16 mouse cellular contexts compared by ENCODE assay signal in genomic region chr6:117283616-117284015, GRCm38 (mm10).
"Had no signal": no experiment of that assay in that cellular context is flagged by ENCODE, and none has a peak within 500 bp of the region (broad histone marks: within the 10 kb centered on the region; RNA-seq: fewer than 3 reads in every experiment).

No protein-coding gene starts in this region.

- H3K27me3 ChIP-seq: liver, embryonic 15.5 days; lung, embryonic 15.5 days; megakaryocyte, embryonic 14.5 days; midbrain, embryonic 13.5 days; midbrain, embryonic 15.5 days; neural tube, embryonic 12.5 days; stomach, embryonic 15.5 days had no signal

- DNase-seq: liver, postnatal 0 days; lung, adult 2 months; lung, postnatal 14 days; lung, postnatal 36 days; right cerebral cortex, postnatal 14 days; thymus, adult 18-20 months; thymus, postnatal 14 days; thymus, postnatal 36 days had no signal

- H3K36me3 ChIP-seq: liver, embryonic 15.5 days; lung, embryonic 15.5 days; midbrain, embryonic 13.5 days; midbrain, embryonic 15.5 days; neural tube, embryonic 12.5 days; stomach, embryonic 15.5 days had no signal

- ATAC-seq: liver, postnatal 0 days; lung, postnatal 0 days; midbrain, embryonic 13.5 days; midbrain, embryonic 15.5 days had no signal
